Mouse (Mus musculus) forebrain, embryonic 16.5 days (tissue): ENCODE data around the gene Lyl1. TPM values are rescaled to one million over a fixed set of nuclear protein-coding genes. Genes with fewer than 3 reads are reported as not detected.

ENCODE experiments used
- ATAC-seq: fragments of 200-750 bp; cut with Nextera tagmentation; 2 replicates; pipeline ENCODE4 v1.8.0; 2017; ENCODE audit warnings: mild to moderate bottlenecking, moderate library complexity
- H3K27ac ChIP-seq: fragments of 300-500 bp; sonication (generic); 2 replicates; pipeline ENCODE4 v1.5.1; 2014; ENCODE audit warnings: low read length, control low read depth
- H3K27me3 ChIP-seq: fragments of 300-500 bp; sonication (generic); replicated peaks from 2 replicates; pipeline ENCODE4 v1.6.1; 2014; ENCODE audit warnings: low read length; ENCODE audit not compliant: control insufficient read depth, insufficient read depth
- H3K36me3 ChIP-seq: fragments of 300-500 bp; sonication (generic); 2 replicates; pipeline ENCODE4 v1.6.1; 2014; ENCODE audit not compliant: control insufficient read depth, insufficient read depth
- H3K4me1 ChIP-seq: fragments of 300-500 bp; sonication (generic); replicated peaks from 2 replicates; pipeline ENCODE4 v1.6.1; 2014; ENCODE audit warnings: low read length; ENCODE audit not compliant: control insufficient read depth, insufficient read depth
- H3K4me2 ChIP-seq: fragments of 300-500 bp; sonication (generic); 2 replicates; pipeline ENCODE4 v1.6.1; 2014; ENCODE audit warnings: mild to moderate bottlenecking, low read length, control low read depth
- H3K4me3 ChIP-seq: fragments of 300-500 bp; sonication (generic); replicated peaks from 2 replicates; pipeline ENCODE4 v1.5.1; 2014; ENCODE audit warnings: mild to moderate bottlenecking, low read length, control low read depth
- H3K9ac ChIP-seq: fragments of 300-500 bp; sonication (generic); replicated peaks from 2 replicates; pipeline ENCODE4 v1.6.1; 2014; ENCODE audit warnings: low read depth, low read length, control low read depth
- H3K9me3 ChIP-seq: fragments of 300-500 bp; sonication (generic); 2 replicates; pipeline ENCODE4 v1.6.1; 2016; ENCODE audit warnings: low read length; ENCODE audit not compliant: control insufficient read depth
- WGBS: fragments of 180-500 bp; shearing (Covaris S2); extraction: QIAGEN DNeasy Blood & Tissue Kit; methylation state at CpG from one replicate; pipeline ENCODE4 v1.1.7; 2014; 5-methylcytosine and 5-hydroxymethylcytosine counted together
- polyA plus RNA-seq: library from polyadenylated mRNA; unstranded; fragments of >200 nt; fragmentation: Nextera tagmentation; extraction: Ambion mirVana; gene quantifications from 2 replicates; pipeline ENCODE4 v1.2.1, GENCODE M21; 2015

The Lyl1 gene
- polyA plus RNA-seq, 1 experiment from 2014 or later: 2.6 TPM

DNA sequence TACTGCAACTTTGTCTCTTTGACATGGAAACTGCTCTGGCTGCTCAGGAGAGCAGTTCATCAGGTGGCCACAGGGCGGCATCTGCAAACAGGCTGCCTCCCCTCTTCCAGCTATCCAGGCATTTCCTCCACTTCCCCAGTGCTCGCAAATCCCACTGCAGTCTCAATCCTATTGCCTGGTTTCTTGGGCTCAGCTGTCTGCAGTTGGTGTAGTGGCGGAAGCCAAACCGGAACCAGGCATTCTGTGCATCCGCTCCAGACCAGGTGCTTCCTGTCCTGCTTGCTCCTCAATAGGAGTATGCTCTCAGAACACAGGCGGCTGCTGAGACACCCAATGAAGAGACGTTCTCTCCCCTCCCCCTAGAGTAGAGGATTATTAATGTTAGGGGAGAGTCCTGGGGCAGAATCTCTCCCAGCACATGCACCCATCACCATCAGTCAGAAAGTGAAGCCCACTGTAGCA is 1.4 kb upstream of the Lyl1 start:
- no peak overlapping the region for H3K4me2 ChIP-seq
- H3K9me3 ChIP-seq: no peaks in the 10 kb centered on the region
- 59% methylated on average over 7 of the region's 7 CpGs for WGBS
- peak overlapping the region; percentile 51 for H3K27ac ChIP-seq
- peak; percentile 25; the same call in 1 of the 2 replicates for ATAC-seq
- H3K27me3 ChIP-seq: peaks cover 27% of the 10 kb centered on the region
- no peak overlapping the region for H3K9ac ChIP-seq
- no peak overlapping the region for H3K4me3 ChIP-seq
- H3K36me3 ChIP-seq: peaks cover 16% of the 10 kb centered on the region; the same call in 1 of the 2 replicates
- peaks cover 27% of the 10 kb centered on the region for H3K4me1 ChIP-seq

DNA sequence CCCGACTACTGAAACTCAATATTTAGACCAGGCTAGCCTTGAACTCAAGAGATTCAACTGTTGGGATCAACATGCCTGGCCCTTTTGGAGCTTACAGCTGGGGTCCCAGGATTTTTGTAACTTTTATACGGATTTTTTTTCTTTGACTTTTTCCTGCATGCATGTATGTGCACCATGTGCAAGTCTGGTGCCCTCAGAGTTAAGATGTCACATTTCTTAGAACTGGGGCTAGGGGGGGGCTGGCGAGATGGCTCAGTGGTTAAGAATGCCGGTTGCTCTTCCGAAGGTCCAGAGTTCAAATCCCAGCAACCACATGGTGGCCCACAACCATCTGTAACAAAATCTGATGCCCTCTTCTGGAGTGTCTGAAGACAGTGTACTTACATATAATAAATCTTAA is 731 bp upstream of the Lyl1 start:
- WGBS: 87% methylated on average over 5 of the region's 5 CpGs
- Histone ChIP-seq H3K4me1 (peaks cover 34% of the 10 kb centered on the region), H3K27ac (no peak overlapping the region), H3K9me3 (no peaks in the 10 kb centered on the region), H3K4me3 (no peak overlapping the region), H3K4me2 (no peak overlapping the region), H3K27me3 (peaks cover 29% of the 10 kb centered on the region), H3K36me3 (peaks cover 14% of the 10 kb centered on the region; the same call in 1 of the 2 replicates), H3K9ac (no peak overlapping the region)
- no peak for ATAC-seq

DNA sequence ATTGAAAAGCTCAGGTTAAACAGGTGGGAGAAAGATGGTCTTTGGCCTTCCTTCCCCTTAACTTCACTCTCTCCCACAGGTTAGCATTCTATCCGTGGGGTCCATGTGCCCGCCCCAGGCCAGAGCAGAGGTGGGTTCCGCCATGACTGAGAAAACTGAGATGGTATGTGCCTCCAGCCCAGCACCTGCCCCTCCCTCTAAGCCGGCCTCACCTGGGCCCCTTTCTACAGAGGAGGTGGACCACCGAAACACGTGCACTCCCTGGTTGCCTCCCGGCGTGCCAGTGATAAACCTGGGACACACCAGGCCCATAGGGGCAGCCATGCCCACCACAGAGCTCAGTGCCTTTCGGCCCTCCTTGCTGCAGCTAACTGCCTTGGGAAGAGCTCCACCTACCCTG is 1.3 kb downstream of the Lyl1 start:
- no peak overlapping the region for H3K27ac ChIP-seq
- WGBS: 73% methylated on average over 9 of the region's 9 CpGs
- no peak overlapping the region for H3K9ac ChIP-seq
- H3K27me3 ChIP-seq: peaks cover 29% of the 10 kb centered on the region
- peaks cover 46% of the 10 kb centered on the region for H3K4me1 ChIP-seq
- H3K4me2 ChIP-seq: no peak overlapping the region
- no peaks in the 10 kb centered on the region for H3K9me3 ChIP-seq
- H3K36me3 ChIP-seq: peaks cover 12% of the 10 kb centered on the region; the same call in 1 of the 2 replicates
- no peak for ATAC-seq
- no peak overlapping the region for H3K4me3 ChIP-seq

DNA sequence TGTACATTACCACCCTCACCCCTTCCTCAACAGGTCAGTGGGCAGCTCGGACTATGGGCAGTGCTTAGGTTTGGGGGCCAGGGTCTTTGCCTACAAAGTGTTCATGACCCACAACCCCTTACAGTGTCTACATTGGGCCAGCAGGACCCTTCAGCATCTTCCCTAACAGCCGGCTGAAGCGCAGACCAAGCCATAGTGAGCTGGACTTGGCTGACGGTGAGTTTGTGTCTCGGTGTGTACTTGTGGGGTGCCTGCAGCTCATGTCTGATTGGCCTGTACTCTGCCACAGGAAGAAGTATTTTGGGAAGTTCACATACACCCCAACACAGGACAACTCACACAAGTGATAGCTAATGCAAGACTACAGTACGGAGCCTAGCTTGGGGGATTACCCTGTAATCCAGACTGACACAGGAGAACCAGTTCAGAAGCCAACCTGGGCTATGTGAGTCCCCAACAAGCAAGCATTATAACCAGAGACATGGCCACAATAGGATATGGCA is 1.8 kb downstream of the Lyl1 start:
- Histone ChIP-seq H3K9me3 (no peaks in the 10 kb centered on the region), H3K4me2 (no peak overlapping the region), H3K4me1 (peaks cover 51% of the 10 kb centered on the region), H3K27me3 (peaks cover 31% of the 10 kb centered on the region), H3K36me3 (peaks cover 7% of the 10 kb centered on the region; the same call in 1 of the 2 replicates), H3K9ac (no peak overlapping the region), H3K4me3 (no peak overlapping the region), H3K27ac (no peak overlapping the region)
- WGBS: 83% methylated on average over 6 of the region's 6 CpGs
- no peak for ATAC-seq

DNA sequence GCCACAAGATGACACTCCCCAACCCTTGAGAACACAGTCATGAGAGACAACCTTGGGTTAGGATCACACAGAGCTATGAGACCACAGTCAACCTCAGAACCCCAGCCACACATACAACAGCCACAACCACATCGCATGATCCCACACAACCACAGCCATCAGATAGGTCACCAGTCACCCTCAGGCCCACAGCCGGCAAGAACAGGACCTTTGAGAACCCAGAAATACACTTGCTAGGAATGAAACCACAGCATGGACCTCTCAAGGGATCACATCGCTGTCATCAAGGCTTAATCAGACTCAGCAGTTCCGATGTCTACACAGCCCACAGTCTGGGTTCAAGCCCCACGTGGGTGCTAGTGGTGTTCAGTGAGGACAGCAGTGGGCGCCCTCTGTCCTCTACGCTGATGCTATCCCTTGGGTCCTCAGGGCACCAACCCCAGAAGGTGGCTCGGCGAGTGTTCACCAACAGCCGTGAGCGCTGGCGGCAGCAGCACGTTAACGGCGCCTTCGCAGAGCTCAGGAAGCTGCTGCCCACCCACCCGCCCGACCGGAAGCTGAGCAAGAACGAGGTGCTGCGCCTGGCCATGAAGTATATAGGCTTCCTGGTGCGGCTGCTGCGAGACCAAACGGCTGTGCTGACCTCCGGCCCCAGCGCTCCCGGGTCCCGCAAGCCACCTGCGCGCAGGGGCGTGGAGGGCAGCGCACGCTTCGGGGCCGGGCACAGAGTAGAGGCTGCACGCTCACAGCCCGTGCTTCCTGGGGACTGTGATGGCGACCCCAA is 2.4 kb downstream of the Lyl1 start:
- H3K27ac ChIP-seq: peak overlapping the region; percentile 87
- peak overlapping the region; percentile 20 for H3K4me2 ChIP-seq
- no peak overlapping the region for H3K4me3 ChIP-seq
- H3K27me3 ChIP-seq: peaks cover 32% of the 10 kb centered on the region
- 16% methylated on average over 38 of the region's 38 CpGs for WGBS
- peaks cover 56% of the 10 kb centered on the region for H3K4me1 ChIP-seq
- H3K36me3 ChIP-seq: peaks cover 5% of the 10 kb centered on the region; the same call in 1 of the 2 replicates
- H3K9ac ChIP-seq: peak overlapping the region; percentile 10; the same call in 1 of the 2 replicates
- no peaks in the 10 kb centered on the region for H3K9me3 ChIP-seq
- no peak for ATAC-seq

DNA sequence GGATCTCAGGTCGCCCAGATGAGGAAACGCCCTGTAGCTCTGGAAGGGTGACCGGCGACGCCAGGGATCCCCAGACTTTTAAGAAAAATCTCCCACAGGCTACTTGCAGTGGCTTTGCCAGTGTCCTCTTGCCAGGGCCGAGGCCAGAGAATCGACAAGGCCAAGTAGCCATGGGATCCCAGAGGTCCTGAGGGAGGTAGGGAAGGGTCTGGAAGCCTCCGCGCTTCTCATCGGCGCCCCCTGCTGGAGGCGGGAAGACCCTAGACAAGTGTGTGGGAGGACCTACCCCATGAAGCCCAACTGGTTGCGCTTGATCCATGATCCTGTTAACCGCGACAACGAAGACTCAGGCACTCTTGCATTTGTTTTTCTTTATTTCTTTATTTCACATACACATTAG is 3.1 kb downstream of the Lyl1 start:
- H3K27ac ChIP-seq: peak overlapping the region; percentile 87
- peaks cover 32% of the 10 kb centered on the region for H3K27me3 ChIP-seq
- peak; percentile 21; the same call in 1 of the 2 replicates for ATAC-seq
- H3K9ac ChIP-seq: peak overlapping the region; percentile 10; the same call in 1 of the 2 replicates
- peak overlapping the region; percentile 34; the same call in 1 of the 2 replicates for H3K4me3 ChIP-seq
- H3K36me3 ChIP-seq: peaks cover 2% of the 10 kb centered on the region; the same call in 1 of the 2 replicates
- peaks cover 58% of the 10 kb centered on the region for H3K4me1 ChIP-seq
- 3% methylated on average over 16 of the region's 16 CpGs for WGBS
- H3K4me2 ChIP-seq: peak overlapping the region; percentile 56
- H3K9me3 ChIP-seq: no peaks in the 10 kb centered on the region

DNA sequence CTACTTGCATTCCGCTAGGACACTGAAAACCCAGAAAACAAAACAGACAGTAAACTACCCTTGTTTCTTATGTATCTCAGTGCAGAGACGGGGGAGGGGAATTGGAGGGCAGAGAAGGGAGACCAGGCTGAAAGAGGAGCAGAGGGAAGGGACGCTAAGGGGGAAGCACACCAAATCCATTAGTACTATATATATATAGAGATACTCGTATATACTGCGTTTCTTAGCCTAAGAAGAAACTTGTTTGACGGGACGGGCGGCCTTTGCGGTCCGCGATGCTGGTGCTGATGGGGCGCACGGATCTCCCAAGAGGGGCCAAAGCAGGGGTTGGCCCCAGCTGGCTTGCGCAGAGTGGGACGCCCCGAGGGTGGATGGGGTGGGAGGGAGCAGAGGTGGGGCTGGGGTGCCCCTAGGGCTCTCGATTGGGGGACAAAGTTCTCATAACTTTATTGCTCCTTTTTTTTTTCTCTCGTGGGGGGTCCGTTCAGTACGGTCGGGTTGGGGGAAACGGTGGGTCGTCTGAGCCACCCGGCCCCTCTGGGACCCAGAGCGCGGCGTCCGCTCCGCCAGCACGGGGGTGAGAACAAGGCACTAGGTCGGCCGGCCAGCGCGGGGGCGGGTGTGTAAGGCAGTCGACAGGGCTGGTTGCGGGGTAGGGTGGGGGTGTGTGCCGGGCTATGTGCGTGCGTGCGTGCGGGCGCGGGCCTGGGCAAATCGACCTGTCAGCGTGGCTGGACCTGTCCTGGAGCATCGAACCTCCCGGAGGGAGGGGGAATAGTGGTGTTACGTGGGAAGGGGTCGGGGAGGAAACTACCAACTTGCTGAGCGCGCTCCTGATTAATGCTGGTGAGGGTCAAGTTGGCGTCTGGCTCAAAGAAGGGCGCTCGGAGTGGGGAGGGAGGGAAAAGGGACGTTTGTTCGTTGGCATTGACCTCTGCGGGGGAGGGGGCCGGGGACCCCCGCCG is 3.9 kb downstream of the Lyl1 start:
- peak overlapping the region; percentile 56 for H3K4me2 ChIP-seq
- ATAC-seq: no peak
- H3K4me1 ChIP-seq: peaks cover 65% of the 10 kb centered on the region
- H3K27ac ChIP-seq: peak overlapping the region; percentile 87
- H3K27me3 ChIP-seq: peaks cover 32% of the 10 kb centered on the region
- H3K4me3 ChIP-seq: peak overlapping the region; percentile 34
- no peaks in the 10 kb centered on the region for H3K9me3 ChIP-seq
- peak overlapping the region; percentile 63 for H3K9ac ChIP-seq
- WGBS: 4% methylated on average over 54 of the region's 61 CpGs
- no peaks in the 10 kb centered on the region for H3K36me3 ChIP-seq

DNA sequence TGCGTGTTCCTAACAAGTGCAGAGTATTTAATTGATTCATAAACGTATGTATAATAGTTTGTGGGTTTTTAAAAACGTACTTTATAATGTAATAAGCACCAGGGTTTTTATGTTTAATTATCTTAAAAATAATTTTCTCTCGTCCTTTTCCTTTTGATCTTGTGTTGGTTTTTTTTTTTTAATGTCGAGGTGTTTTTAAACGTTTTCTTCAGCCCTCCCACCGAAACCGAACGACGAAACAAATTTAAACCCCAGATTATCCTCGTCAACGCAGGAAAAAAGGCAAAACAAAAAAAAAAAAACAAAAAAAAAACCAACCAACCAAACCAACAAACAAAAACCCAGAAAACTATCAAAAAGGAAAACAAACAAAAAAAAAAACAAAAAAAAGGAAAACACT is 4.7 kb downstream of the Lyl1 start:
- H3K27me3 ChIP-seq: peaks cover 32% of the 10 kb centered on the region
- H3K36me3 ChIP-seq: no peaks in the 10 kb centered on the region
- H3K4me2 ChIP-seq: peak overlapping the region; percentile 56
- H3K9ac ChIP-seq: peak overlapping the region; percentile 63
- no peaks in the 10 kb centered on the region for H3K9me3 ChIP-seq
- peaks cover 68% of the 10 kb centered on the region for H3K4me1 ChIP-seq
- WGBS: 7% methylated on average over 12 of the region's 12 CpGs
- no peak for ATAC-seq
- peak overlapping the region; percentile 87 for H3K27ac ChIP-seq
- H3K4me3 ChIP-seq: peak overlapping the region; percentile 34
